Comparison of ENCODE assay signal across 8 mouse cellular contexts in the genomic region with DNA sequence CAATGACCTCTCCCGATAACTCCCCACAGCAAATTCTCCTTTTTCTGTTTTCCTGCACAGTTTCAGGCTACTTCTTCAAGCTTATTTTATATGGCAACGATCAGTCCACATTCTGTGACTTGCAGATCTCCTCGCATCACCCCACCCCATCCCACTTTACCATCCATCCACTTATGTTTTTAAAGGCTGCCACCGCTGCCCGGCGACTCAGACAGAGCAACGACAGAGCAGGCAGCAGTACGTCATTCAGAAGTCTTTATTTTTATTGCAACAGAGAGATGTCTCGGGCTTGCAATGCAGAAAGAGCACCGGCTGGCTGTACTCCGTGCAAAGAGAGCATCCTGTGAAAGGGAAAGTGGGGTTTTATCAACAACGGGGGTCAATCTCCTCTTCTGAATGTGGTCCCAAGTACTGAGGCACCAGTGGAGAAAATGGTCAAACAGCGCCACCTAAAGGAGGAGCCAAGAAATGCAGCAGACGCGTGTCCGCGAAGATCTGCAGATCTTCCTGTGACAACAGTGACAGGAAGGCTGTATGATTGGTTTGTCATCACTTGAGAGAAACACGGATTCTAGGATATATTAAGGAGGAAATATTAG. TPM values are rescaled to one million over a fixed set of nuclear protein-coding genes. Genes with fewer than 3 reads are reported as not detected.
DNase-seq lines count a peak whose midpoint lies in the region; ATAC-seq lines count a peak whose summit lies in the region.

No protein-coding gene starts in this region.

- DNase-seq in cerebellum, adult 11 months: peak; percentile 14
- peak; percentile 81 for DNase-seq in embryo, embryonic 9.5 days (ENCODE audit: extremely low spot score)
- DNase-seq in natural killer cell, adult 2 months (ENCODE audit: low spot score in 2 of 2): peak; percentile 11 to 59

- H3K4me3 ChIP-seq in heart, embryonic 11.5 days (ENCODE audit: low read depth, low read length): peak overlapping the region; percentile 22
- H3K4me3 ChIP-seq in kidney, embryonic 15.5 days (replicated peaks): peak overlapping the region; percentile 40
- peak overlapping the region; percentile 37 for H3K4me3 ChIP-seq in limb, embryonic 15.5 days
- peak overlapping the region; percentile 36 for H3K4me3 ChIP-seq in stomach, embryonic 16.5 days (replicated peaks; ENCODE audit: low read length)

- ATAC-seq in cerebellum, adult (ENCODE audit: insufficient number of reproducible peaks, low FRiP score, low TSS enrichment): no peak
- no peak for ATAC-seq in heart, embryonic 11.5 days (replicated peaks; ENCODE audit: insufficient number of reproducible peaks, low FRiP score, low TSS enrichment)
- ATAC-seq in kidney, embryonic 15.5 days (replicated peaks; ENCODE audit: low FRiP score): peak; percentile 60; the same call in 1 of the 2 replicates
- ATAC-seq in limb, embryonic 15.5 days (ENCODE audit: insufficient number of reproducible peaks, low FRiP score, low TSS enrichment, low read depth): 0 out of 2 replicates have a peak, but pooled peaks have one; percentile 30
- ATAC-seq in stomach, embryonic 16.5 days (ENCODE audit: insufficient read depth, low FRiP score): 0 out of 2 replicates have a peak, but pooled peaks have one; percentile 48

- H3K4me1 ChIP-seq in heart, embryonic 11.5 days (ENCODE audit: control insufficient read depth, insufficient read depth, low read length): peaks cover 3% of the 10 kb centered on the region; the same call in 1 of the 2 replicates
- H3K4me1 ChIP-seq in kidney, embryonic 15.5 days: 0 out of 2 replicates have a peak, but pooled peaks cover 3% of the 10 kb centered on the region
- no peaks in the 10 kb centered on the region; the same call in 1 of the 2 replicates for H3K4me1 ChIP-seq in limb, embryonic 15.5 days
- 0 out of 2 replicates have a peak, but pooled peaks cover 4% of the 10 kb centered on the region for H3K4me1 ChIP-seq in stomach, embryonic 16.5 days (ENCODE audit: control insufficient read depth, insufficient read depth, low read length)

- H3K27ac ChIP-seq in heart, embryonic 11.5 days (ENCODE audit: low read depth, low read length): no peak overlapping the region
- no peak overlapping the region for H3K27ac ChIP-seq in kidney, embryonic 15.5 days
- no peak overlapping the region for H3K27ac ChIP-seq in limb, embryonic 15.5 days
- no peak overlapping the region for H3K27ac ChIP-seq in stomach, embryonic 16.5 days (ENCODE audit: low read length)

- no peaks in the 10 kb centered on the region for H3K36me3 ChIP-seq in heart, embryonic 11.5 days (ENCODE audit: control insufficient read depth, insufficient read depth, low read length)
- no peaks in the 10 kb centered on the region for H3K36me3 ChIP-seq in kidney, embryonic 15.5 days
- H3K36me3 ChIP-seq in limb, embryonic 15.5 days: no peaks in the 10 kb centered on the region
- no peaks in the 10 kb centered on the region for H3K36me3 ChIP-seq in stomach, embryonic 16.5 days (ENCODE audit: control insufficient read depth, insufficient read depth, low read length)

- no peak overlapping the region for H3K9ac ChIP-seq in heart, embryonic 11.5 days (ENCODE audit: low read depth, low read length)
- H3K9ac ChIP-seq in kidney, embryonic 15.5 days: 0 out of 2 replicates have a peak overlapping the region, but pooled peaks have one; percentile 11
- no peak overlapping the region for H3K9ac ChIP-seq in limb, embryonic 15.5 days
- H3K9ac ChIP-seq in stomach, embryonic 16.5 days (ENCODE audit: low read length): peak overlapping the region; percentile 51

- no peaks in the 10 kb centered on the region for H3K9me3 ChIP-seq in heart, embryonic 11.5 days (replicated peaks; ENCODE audit: control insufficient read depth, low read length)
- H3K9me3 ChIP-seq in kidney, embryonic 15.5 days (replicated peaks): no peaks in the 10 kb centered on the region
- no peaks in the 10 kb centered on the region for H3K9me3 ChIP-seq in limb, embryonic 15.5 days
- H3K9me3 ChIP-seq in stomach, embryonic 16.5 days (replicated peaks; ENCODE audit: control insufficient read depth, low read length): no peaks in the 10 kb centered on the region

- peak overlapping the region; percentile 53 for H3K4me2 ChIP-seq in heart, embryonic 11.5 days
- peak overlapping the region; percentile 60 for H3K4me2 ChIP-seq in kidney, embryonic 15.5 days
- H3K4me2 ChIP-seq in limb, embryonic 15.5 days: peak overlapping the region; percentile 51
- H3K4me2 ChIP-seq in stomach, embryonic 16.5 days (ENCODE audit: low read depth, low read length): peak overlapping the region; percentile 50

- 0 out of 2 replicates have a peak, but pooled peaks cover 2% of the 10 kb centered on the region for H3K27me3 ChIP-seq in heart, embryonic 11.5 days (ENCODE audit: control insufficient read depth, insufficient read depth, low read length)
- peaks cover 8% of the 10 kb centered on the region; the same call in 1 of the 2 replicates for H3K27me3 ChIP-seq in kidney, embryonic 15.5 days
- 0 out of 2 replicates have a peak, but pooled peaks cover 6% of the 10 kb centered on the region for H3K27me3 ChIP-seq in limb, embryonic 15.5 days
- no peaks in the 10 kb centered on the region for H3K27me3 ChIP-seq in stomach, embryonic 16.5 days (ENCODE audit: control insufficient read depth, insufficient read depth, low read length)

- 19% methylated on average over 18 of the region's 18 CpGs for WGBS in heart, embryonic 11.5 days (ENCODE audit: insufficient replicate concordance)
- 13% methylated on average over 18 of the region's 18 CpGs for WGBS in kidney, embryonic 15.5 days
- 17% methylated on average over 18 of the region's 18 CpGs for WGBS in limb, embryonic 15.5 days
- WGBS in stomach, embryonic 16.5 days: 15% methylated on average over 18 of the region's 18 CpGs

RNA-seq across cellular contexts. Expression of a gene that starts 4.3 kb away (rescaled TPM):
- 642 and 698 TPM in 2 replicates for polyA plus RNA-seq in heart, embryonic 11.5 days (2014; fragmentation: Nextera tagmentation; extraction: Ambion mirVana)
- 279 and 310 TPM in 2 replicates for polyA plus RNA-seq in kidney, embryonic 15.5 days (2015; fragmentation: Nextera tagmentation; extraction: Ambion mirVana)
- polyA plus RNA-seq in limb, embryonic 15.5 days (2015; fragmentation: Nextera tagmentation; extraction: Ambion mirVana): 162 and 186 TPM in 2 replicates
- 239 and 241 TPM in 2 replicates for polyA plus RNA-seq in stomach, embryonic 16.5 days (2015; fragmentation: Nextera tagmentation; extraction: Ambion mirVana)

RNA-seq across cellular contexts. Expression of a gene that starts 9.5 kb away (rescaled TPM):
- polyA plus RNA-seq in heart, embryonic 11.5 days (2014; fragmentation: Nextera tagmentation; extraction: Ambion mirVana): 5.3 and 6.3 TPM in 2 replicates
- 2.0 and 2.8 TPM in 2 replicates for polyA plus RNA-seq in kidney, embryonic 15.5 days (2015; fragmentation: Nextera tagmentation; extraction: Ambion mirVana)
- 2.2 and 2.6 TPM in 2 replicates for polyA plus RNA-seq in limb, embryonic 15.5 days (2015; fragmentation: Nextera tagmentation; extraction: Ambion mirVana)
- polyA plus RNA-seq in stomach, embryonic 16.5 days (2015; fragmentation: Nextera tagmentation; extraction: Ambion mirVana): 7.3 and 10.5 TPM in 2 replicates

RNA-seq across cellular contexts. Expression of a gene that starts 29.9 kb away (rescaled TPM):
- not detected in 2 replicates for polyA plus RNA-seq in heart, embryonic 11.5 days (2014; fragmentation: Nextera tagmentation; extraction: Ambion mirVana)
- polyA plus RNA-seq in kidney, embryonic 15.5 days (2015; fragmentation: Nextera tagmentation; extraction: Ambion mirVana): not detected in 2 replicates
- not detected in 2 replicates for polyA plus RNA-seq in limb, embryonic 15.5 days (2015; fragmentation: Nextera tagmentation; extraction: Ambion mirVana)
- polyA plus RNA-seq in stomach, embryonic 16.5 days (2015; fragmentation: Nextera tagmentation; extraction: Ambion mirVana): 0.10 TPM in 1 of 2 replicates, not detected in the other

Comparison
In these comparisons a context has a peak if more than half of its experiments do, and no peak if none do; other contexts are left out.
1. DNase-seq: peak in every context shown above with its lines; median percentile 81 in embryo, embryonic 9.5 days; 35 in natural killer cell, adult 2 months; 14 in cerebellum, adult 11 months.
2. ATAC-seq: peak in kidney, embryonic 15.5 days (single experiment), limb, embryonic 15.5 days (single experiment) and stomach, embryonic 16.5 days (single experiment); none in cerebellum, adult (single experiment) and heart, embryonic 11.5 days (single experiment).
3. H3K9ac ChIP-seq: peak in kidney, embryonic 15.5 days (single experiment) and stomach, embryonic 16.5 days (single experiment); none in heart, embryonic 11.5 days (single experiment) and limb, embryonic 15.5 days (single experiment).
4. Peak in every context shown above with its lines, with median percentiles within 50 percentile points of each other: H3K4me2 ChIP-seq and H3K4me3 ChIP-seq.